Mouse (Mus musculus) midbrain, postnatal 0 days (tissue): ENCODE measurements around the gene Nppa. TPM values are rescaled to one million over a fixed set of nuclear protein-coding genes. Genes with fewer than 3 reads are reported as not detected.

Source experiments
- ATAC-seq: fragments of 200-750 bp; cut with Nextera tagmentation; 2 replicates; pipeline ENCODE4 v1.8.0; 2017; ENCODE audit warnings: moderate number of reproducible peaks, mild to moderate bottlenecking, moderate TSS enrichment, moderate library complexity; ENCODE audit not compliant: low FRiP score
- DNase-seq: peaks from one replicate; pipeline ENCODE4 v3.0.0-alpha.2; 2015; ENCODE audit warnings: low spot score
- H3K27ac ChIP-seq: fragments of 300-500 bp; sonication (generic); 2 replicates; pipeline ENCODE4 v1.5.1; 2014; ENCODE audit warnings: low read depth, mild to moderate bottlenecking, low read length, mixed read lengths
- H3K27me3 ChIP-seq: fragments of 300-500 bp; sonication (generic); 2 replicates; pipeline ENCODE4 v1.6.1; 2014; ENCODE audit warnings: low read length, control low read depth, mixed read lengths; ENCODE audit not compliant: insufficient read depth
- H3K36me3 ChIP-seq: fragments of 300-500 bp; sonication (generic); 2 replicates; pipeline ENCODE4 v1.6.1; 2014; ENCODE audit warnings: low read length, control low read depth, mixed read lengths; ENCODE audit not compliant: insufficient read depth
- H3K4me1 ChIP-seq: fragments of 300-500 bp; sonication (generic); 2 replicates; pipeline ENCODE4 v1.6.1; 2014; ENCODE audit warnings: mild to moderate bottlenecking, control low read depth, antibody characterized with exemption, low read length, mixed read lengths; ENCODE audit not compliant: insufficient read depth
- H3K4me2 ChIP-seq: fragments of 300-500 bp; sonication (generic); 2 replicates; pipeline ENCODE4 v1.6.1; 2014; ENCODE audit warnings: low read depth, mild to moderate bottlenecking, low read length, mixed read lengths; ENCODE audit not compliant: poor library complexity, severe bottlenecking
- H3K4me3 ChIP-seq: fragments of 300-500 bp; sonication (generic); 2 replicates; pipeline ENCODE4 v1.5.1; 2014; ENCODE audit warnings: low read depth, mild to moderate bottlenecking, low read length, moderate library complexity
- H3K9ac ChIP-seq: fragments of 300-500 bp; sonication (generic); replicated peaks from 2 replicates; pipeline ENCODE4 v1.6.1; 2014; ENCODE audit warnings: mild to moderate bottlenecking, low read length, moderate library complexity, mixed read lengths; ENCODE audit not compliant: poor library complexity, severe bottlenecking
- H3K9me3 ChIP-seq: fragments of 300-500 bp; sonication (generic); 2 replicates; pipeline ENCODE4 v1.6.1; 2016; ENCODE audit warnings: low read length, control low read depth
- CTCF ChIP-seq: IDR thresholded peaks from 2 replicates; pipeline ENCODE4 v1.5.1; 2016; ENCODE audit warnings: antibody characterized with exemption, mild to moderate bottlenecking
- WGBS: fragments of 180-500 bp; shearing (Covaris S2); extraction: QIAGEN DNeasy Blood & Tissue Kit; methylation state at CpG from one replicate; pipeline ENCODE4 v1.1.7; 2014; 5-methylcytosine and 5-hydroxymethylcytosine counted together
- polyA plus RNA-seq: library from polyadenylated mRNA; unstranded; fragments of >200 nt; fragmentation: Nextera tagmentation; extraction: Ambion mirVana; gene quantifications from 2 replicates; pipeline ENCODE4 v1.2.1, GENCODE M21; 2015
- total RNA-seq: library from RNA; depleted of rRNA; stranded (reverse); fragments of >200 nt; gene quantifications from 2 replicates; pipeline ENCODE4 v1.2.3, GENCODE M21; 2014; rRNA removed

The Nppa gene
- total and polyA plus RNA-seq, 2 experiments from 2014 or later, result 2.2 to 4.5 TPM

DNA sequence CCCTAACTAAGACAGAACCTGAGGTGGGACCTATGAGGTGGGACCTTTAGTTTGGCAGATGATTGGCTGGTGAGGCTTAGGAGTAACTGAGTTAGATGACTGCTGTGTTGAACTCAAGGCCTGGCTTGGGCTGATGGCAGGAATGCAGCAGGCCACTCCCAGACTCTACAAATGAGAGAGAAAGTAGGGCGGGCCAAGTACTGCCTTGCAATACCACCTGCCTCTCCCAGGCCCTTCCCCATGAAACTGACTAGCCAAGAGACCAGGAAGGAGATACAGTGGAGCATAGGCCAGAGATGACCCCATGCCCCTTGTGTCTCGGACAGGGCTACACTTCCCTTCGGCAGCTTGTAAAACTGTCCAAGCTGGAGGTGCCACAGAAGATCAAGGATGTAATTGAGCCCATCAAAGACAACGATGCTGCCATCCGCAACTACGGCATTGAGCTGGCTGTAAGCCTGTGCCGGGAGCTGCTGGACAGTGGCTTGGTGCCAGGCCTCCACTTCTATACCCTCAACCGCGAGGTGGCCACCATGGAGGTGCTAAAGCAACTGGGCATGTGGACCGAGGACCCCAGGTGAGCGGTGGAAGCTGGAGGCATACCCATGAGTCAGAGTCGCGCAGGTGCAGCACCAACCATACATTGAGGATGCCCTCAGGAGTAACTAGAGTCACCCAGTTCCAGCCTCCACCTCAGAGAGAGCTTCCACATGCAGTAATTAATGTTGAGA, 50.7 kb downstream of the Nppa start:
- no peak for ATAC-seq
- no peaks in the 10 kb centered on the region for H3K4me1 ChIP-seq
- H3K27ac ChIP-seq, result no peak overlapping the region
- H3K27me3 ChIP-seq, result no peaks in the 10 kb centered on the region
- 97% methylated on average over 13 of the region's 13 CpGs for WGBS
- H3K4me2 ChIP-seq, result no peak overlapping the region
- no peak overlapping the region for H3K4me3 ChIP-seq
- peaks cover 64% of the 10 kb centered on the region for H3K36me3 ChIP-seq
- no peak for DNase-seq
- no peak overlapping the region for H3K9ac ChIP-seq
- TF ChIP-seq CTCF, result no peak
- no peaks in the 10 kb centered on the region for H3K9me3 ChIP-seq

Other genes with a start within 250 kb of the Nppa start
- gene Zfp984, start 190.9 kb upstream of the Nppa start, total RNA-seq, result 3.1 and 3.7 TPM in 2 replicates
- 3.1 and 3.3 TPM in 2 replicates for gene Zfp984, start 190.9 kb upstream of the Nppa start, polyA plus RNA-seq
- gene Zfp933, start 152.4 kb upstream of the Nppa start, total RNA-seq, result 11.2 and 12.9 TPM in 2 replicates
- gene Zfp933, start 152.4 kb upstream of the Nppa start, polyA plus RNA-seq, result 4.2 and 5.5 TPM in 2 replicates
- gene Miip, start 131.9 kb upstream of the Nppa start, total RNA-seq, result 24.1 and 36.5 TPM in 2 replicates
- gene Miip, start 131.9 kb upstream of the Nppa start, polyA plus RNA-seq, result 29.2 and 37.3 TPM in 2 replicates
- 5.0 and 5.1 TPM in 2 replicates for gene Fv1, start 131.7 kb upstream of the Nppa start, total RNA-seq
- gene Fv1, start 131.7 kb upstream of the Nppa start, polyA plus RNA-seq, result 3.1 and 3.4 TPM in 2 replicates
- gene Mfn2, start 96.0 kb upstream of the Nppa start, total RNA-seq, result 92.3 and 97.7 TPM in 2 replicates
- gene Mfn2, start 96.0 kb upstream of the Nppa start, polyA plus RNA-seq, result 96.9 and 99.0 TPM in 2 replicates
- gene Plod1, start 64.0 kb upstream of the Nppa start, total RNA-seq, result 25.1 and 26.1 TPM in 2 replicates
- gene Plod1, start 64.0 kb upstream of the Nppa start, polyA plus RNA-seq, result 20.0 and 20.2 TPM in 2 replicates
- gene 2510039O18Rik, start 59.8 kb upstream of the Nppa start, total RNA-seq, result 56.8 and 68.3 TPM in 2 replicates
- gene 2510039O18Rik, start 59.8 kb upstream of the Nppa start, polyA plus RNA-seq, result 10.6 and 12.3 TPM in 2 replicates
- gene Nppb, start 14.9 kb upstream of the Nppa start, total RNA-seq, result not detected in 2 replicates
- gene Nppb, start 14.9 kb upstream of the Nppa start, polyA plus RNA-seq, result 0.29 TPM in 1 of 2 replicates, not detected in the other
- gene Clcn6, start 38.1 kb downstream of the Nppa start, total RNA-seq, result 58.2 and 64.9 TPM in 2 replicates
- 26.1 and 26.5 TPM in 2 replicates for gene Clcn6, start 38.1 kb downstream of the Nppa start, polyA plus RNA-seq
- 34.4 and 51.1 TPM in 2 replicates for gene Mthfr, start 38.4 kb downstream of the Nppa start, total RNA-seq
- gene Mthfr, start 38.4 kb downstream of the Nppa start, polyA plus RNA-seq, result 10.1 and 12.4 TPM in 2 replicates
- 6.6 and 7.5 TPM in 2 replicates for gene Agtrap, start 87.3 kb downstream of the Nppa start, total RNA-seq
- 7.4 and 8.6 TPM in 2 replicates for gene Agtrap, start 87.3 kb downstream of the Nppa start, polyA plus RNA-seq
- 42.0 and 51.7 TPM in 2 replicates for gene Mad2l2, start 129.7 kb downstream of the Nppa start, total RNA-seq
- gene Mad2l2, start 129.7 kb downstream of the Nppa start, polyA plus RNA-seq, result 84.0 and 89.1 TPM in 2 replicates
- 23.9 and 29.5 TPM in 2 replicates for gene Draxin, start 130.0 kb downstream of the Nppa start, total RNA-seq
- 4.3 and 5.0 TPM in 2 replicates for gene Draxin, start 130.0 kb downstream of the Nppa start, polyA plus RNA-seq
- 23.4 and 27.7 TPM in 2 replicates for gene Fbxo6, start 151.4 kb downstream of the Nppa start, total RNA-seq
- 23.6 and 25.8 TPM in 2 replicates for gene Fbxo6, start 151.4 kb downstream of the Nppa start, polyA plus RNA-seq
- gene Fbxo44, start 159.8 kb downstream of the Nppa start, total RNA-seq, result 169 and 189 TPM in 2 replicates
- 107 and 116 TPM in 2 replicates for gene Fbxo44, start 159.8 kb downstream of the Nppa start, polyA plus RNA-seq
- gene Fbxo2, start 159.9 kb downstream of the Nppa start, total RNA-seq, result 13.5 and 17.5 TPM in 2 replicates
- gene Fbxo2, start 159.9 kb downstream of the Nppa start, polyA plus RNA-seq, result 17.0 and 18.1 TPM in 2 replicates